Mouse (Mus musculus): ENCODE results near the gene Rasl11b. TPM values are rescaled to one million over a fixed set of nuclear protein-coding genes. Genes with fewer than 3 reads are reported as not detected.

The Rasl11b gene
- 10 to 100 TPM; 67.4 to 83.8 TPM for total RNA-seq (2021)
- long read RNA-seq, transcript Rasl11b-201 (4 exons, 1,812 nt): major isoform, 43 of 49 reads
- long read RNA-seq, transcript Rasl11b-203 (1 exons, 1,582 nt): minor isoform, 6 of 49 reads
- long read RNA-seq, partial matches to known transcripts: 0 of 49 reads
- long read RNA-seq, other reads (novel, unspliced or antisense): 0 of 49 reads

GRCm38 (mm10) chr5:74194841-74195613, at the start of gene Rasl11b:
Rasl11b (plus strand) TSS chr5:74195286.
- peak; percentile 91 to 95 for DNase-seq (ENCODE audit: low spot score in 2 of 2)

GRCm38 (mm10) chr5:74147631-74148030, 47.5 kb upstream of the Rasl11b start:
- DNase-seq (ENCODE audit: low spot score in 2 of 2): no peak

GRCm38 (mm10) chr5:74149975-74150374, 45.1 kb upstream of the Rasl11b start:
- DNase-seq (ENCODE audit: low spot score in 2 of 2): no peak

- DNase-seq (ENCODE audit: low spot score in 2 of 2): no peak
Measured at GRCm38 (mm10) chr5:74151774-74152173, 43.3 kb upstream of the Rasl11b start.

GRCm38 (mm10) chr5:74155860-74156351, 39.2 kb upstream of the Rasl11b start:
- DNase-seq (ENCODE audit: low spot score in 2 of 2): no peak

- no peak for DNase-seq (ENCODE audit: low spot score in 2 of 2)
Measured at GRCm38 (mm10) chr5:74158929-74159632, 36.0 kb upstream of the Rasl11b start.

- DNase-seq (ENCODE audit: low spot score in 2 of 2): no peak
Measured at GRCm38 (mm10) chr5:74159906-74160305, 35.2 kb upstream of the Rasl11b start.

GRCm38 (mm10) chr5:74160349-74160748, 34.7 kb upstream of the Rasl11b start:
- DNase-seq (ENCODE audit: low spot score in 2 of 2): no peak

- DNase-seq (ENCODE audit: low spot score in 2 of 2): no peak
Measured at GRCm38 (mm10) chr5:74161297-74161926, 33.7 kb upstream of the Rasl11b start.

- DNase-seq (ENCODE audit: low spot score in 2 of 2): no peak
Measured at GRCm38 (mm10) chr5:74162013-74162412, 33.1 kb upstream of the Rasl11b start.

- no peak for DNase-seq (ENCODE audit: low spot score in 2 of 2)
Measured at GRCm38 (mm10) chr5:74163141-74163540, 31.9 kb upstream of the Rasl11b start.

- peak in 1 of 2 experiments; percentile 28 for DNase-seq (ENCODE audit: low spot score in 2 of 2)
Measured at GRCm38 (mm10) chr5:74164547-74164946, 30.5 kb upstream of the Rasl11b start.

- DNase-seq (ENCODE audit: low spot score in 2 of 2): no peak
Measured at GRCm38 (mm10) chr5:74166642-74167041, 28.4 kb upstream of the Rasl11b start.

- DNase-seq (ENCODE audit: low spot score in 2 of 2): no peak
Measured at GRCm38 (mm10) chr5:74168085-74168484, 27.0 kb upstream of the Rasl11b start.

- DNase-seq (ENCODE audit: low spot score in 2 of 2): no peak
Measured at GRCm38 (mm10) chr5:74171768-74172167, 23.3 kb upstream of the Rasl11b start.

- no peak for DNase-seq (ENCODE audit: low spot score in 2 of 2)
Measured at GRCm38 (mm10) chr5:74172208-74172607, 22.9 kb upstream of the Rasl11b start.

- DNase-seq (ENCODE audit: low spot score in 2 of 2): peak in 1 of 2 experiments; percentile 30
Measured at GRCm38 (mm10) chr5:74173162-74173844, 21.8 kb upstream of the Rasl11b start.

GRCm38 (mm10) chr5:74175526-74176270, 19.4 kb upstream of the Rasl11b start:
- DNase-seq (ENCODE audit: low spot score in 2 of 2): peak in 1 of 2 experiments; percentile 19

GRCm38 (mm10) chr5:74180216-74180615, 14.9 kb upstream of the Rasl11b start:
- no peak for DNase-seq (ENCODE audit: low spot score in 2 of 2)

GRCm38 (mm10) chr5:74183118-74183517, 12.0 kb upstream of the Rasl11b start:
- DNase-seq (ENCODE audit: low spot score in 2 of 2): peak; percentile 54 to 72
